Mouse (Mus musculus) thymus, postnatal 14 days (tissue): Measurements from ENCODE around the gene Cpvl.

Experiments used
- DNase-seq: peaks from one replicate; pipeline ENCODE4 v3.0.0; 2021

Cpvl gene

GRCm38 (mm10) chr6:53926197-53926596 lies 52.3 kb downstream of the Cpvl start:
- no peak for DNase-seq

- DNase-seq: no peak
These were observed 53.3 kb downstream of the Cpvl start for GRCm38 (mm10) chr6:53925192-53925591.

GRCm38 (mm10) chr6:53920041-53920440 lies 58.4 kb downstream of the Cpvl start:
- no peak for DNase-seq

- no peak for DNase-seq
These were observed 61.4 kb downstream of the Cpvl start for GRCm38 (mm10) chr6:53917026-53917558.

- no peak for DNase-seq
These were observed 63.1 kb downstream of the Cpvl start for GRCm38 (mm10) chr6:53915347-53915746.

- no peak for DNase-seq
These were observed 65.3 kb downstream of the Cpvl start for GRCm38 (mm10) chr6:53913151-53913550.

- no peak for DNase-seq
These were observed 66.2 kb downstream of the Cpvl start for GRCm38 (mm10) chr6:53912112-53912782.

GRCm38 (mm10) chr6:53909986-53910385 lies 68.5 kb downstream of the Cpvl start:
- no peak for DNase-seq

GRCm38 (mm10) chr6:53909446-53909845 lies 69.0 kb downstream of the Cpvl start:
- DNase-seq: no peak

GRCm38 (mm10) chr6:53906871-53907270 lies 71.6 kb downstream of the Cpvl start:
- DNase-seq: no peak

- no peak for DNase-seq
These were observed 72.4 kb downstream of the Cpvl start for GRCm38 (mm10) chr6:53906051-53906462.

GRCm38 (mm10) chr6:53905576-53905975 lies 72.9 kb downstream of the Cpvl start:
- no peak for DNase-seq

- no peak for DNase-seq
These were observed 73.6 kb downstream of the Cpvl start for GRCm38 (mm10) chr6:53904703-53905395.

GRCm38 (mm10) chr6:53904186-53904585 lies 74.3 kb downstream of the Cpvl start:
- no peak for DNase-seq

- no peak for DNase-seq
These were observed 76.7 kb downstream of the Cpvl start for GRCm38 (mm10) chr6:53901741-53902140.

GRCm38 (mm10) chr6:53897872-53898464 lies 80.5 kb downstream of the Cpvl start:
- DNase-seq: no peak

GRCm38 (mm10) chr6:53897126-53897525 lies 81.3 kb downstream of the Cpvl start:
- no peak for DNase-seq

- DNase-seq: no peak
These were observed 84.7 kb downstream of the Cpvl start for GRCm38 (mm10) chr6:53893731-53894130.

- no peak for DNase-seq
These were observed 87.4 kb downstream of the Cpvl start for GRCm38 (mm10) chr6:53891109-53891508.

- DNase-seq: no peak
These were observed 93.5 kb downstream of the Cpvl start for GRCm38 (mm10) chr6:53884931-53885330.

- no peak for DNase-seq
These were observed 94.0 kb downstream of the Cpvl start for GRCm38 (mm10) chr6:53884496-53884895.

GRCm38 (mm10) chr6:53883405-53883804 lies 95.1 kb downstream of the Cpvl start:
- DNase-seq: no peak

- no peak for DNase-seq
These were observed 96.8 kb downstream of the Cpvl start for GRCm38 (mm10) chr6:53881623-53882022.

GRCm38 (mm10) chr6:53881235-53881606 lies 97.2 kb downstream of the Cpvl start:
- no peak for DNase-seq
